ENCODE assay signal across 33 mouse cellular contexts in genomic region chr14:61784609-61785008, GRCm38 (mm10).
A peak's percentile ranks its signal among the peaks of the same experiment; 100 is the strongest.
DNase-seq lines count a peak whose midpoint lies in the region; ATAC-seq and TF ChIP-seq lines count a peak whose summit lies in the region.
"Had no signal": no experiment of that assay in that cellular context is flagged by ENCODE, and none has a peak within 500 bp of the region (broad histone marks: within the 10 kb centered on the region; RNA-seq: fewer than 3 reads in every experiment).

No protein-coding gene starts in this region.

- TF ChIP-seq CTCF in intestine, postnatal 0 days (IDR thresholded peaks at IDR 0.05; ENCODE audit: low read depth): peak; percentile 32; the same call in 1 of the 2 replicates
- peak; percentile 16; the same call in 1 of the 2 replicates for TF ChIP-seq CTCF in lung, embryonic 14.5 days (IDR thresholded peaks at IDR 0.05; ENCODE audit: low read depth)

- H3K9me3 ChIP-seq in intestine, postnatal 0 days (ENCODE audit: control insufficient read depth): no peaks in the 10 kb centered on the region
- no peaks in the 10 kb centered on the region for H3K9me3 ChIP-seq in intestine, embryonic 16.5 days (ENCODE audit: control insufficient read depth, low read length)
- no peaks in the 10 kb centered on the region for H3K9me3 ChIP-seq in lung, embryonic 14.5 days (ENCODE audit: low read depth, low read length)
- H3K9me3 ChIP-seq: embryonic facial prominence, embryonic 13.5 days; forebrain, embryonic 10.5 days; G1E; heart, embryonic 13.5 days; hindbrain, embryonic 10.5 days; hindbrain, embryonic 15.5 days; limb, embryonic 10.5 days; limb, embryonic 15.5 days; lung, embryonic 15.5 days; midbrain, embryonic 13.5 days; neural tube, embryonic 15.5 days had no signal

- no peak overlapping the region for H3K27ac ChIP-seq in intestine, postnatal 0 days (ENCODE audit: low read depth, low read length)
- H3K27ac ChIP-seq in intestine, embryonic 16.5 days (ENCODE audit: low read length): no peak overlapping the region
- H3K27ac ChIP-seq in lung, embryonic 14.5 days (ENCODE audit: low read depth): no peak overlapping the region
- H3K27ac ChIP-seq: embryonic facial prominence, embryonic 13.5 days; forebrain, embryonic 10.5 days; heart, embryonic 13.5 days; hindbrain, embryonic 10.5 days; hindbrain, embryonic 15.5 days; limb, embryonic 10.5 days; limb, embryonic 15.5 days; liver, embryonic 14.5 days; lung, embryonic 15.5 days; macrophage; midbrain, embryonic 13.5 days; neural tube, embryonic 15.5 days had no signal

- H3K36me3 ChIP-seq in intestine, postnatal 0 days (ENCODE audit: control insufficient read depth, insufficient read depth): no peaks in the 10 kb centered on the region
- H3K36me3 ChIP-seq in intestine, embryonic 16.5 days (ENCODE audit: control insufficient read depth, insufficient read depth, low read length): no peaks in the 10 kb centered on the region
- no peaks in the 10 kb centered on the region for H3K36me3 ChIP-seq in lung, embryonic 14.5 days (ENCODE audit: insufficient read depth)
- H3K36me3 ChIP-seq: embryonic facial prominence, embryonic 13.5 days; forebrain, embryonic 10.5 days; G1E; heart, embryonic 13.5 days; hindbrain, embryonic 10.5 days; hindbrain, embryonic 15.5 days; limb, embryonic 10.5 days; limb, embryonic 15.5 days; lung, embryonic 15.5 days; midbrain, embryonic 13.5 days; neural tube, embryonic 15.5 days had no signal

- H3K4me1 ChIP-seq in intestine, postnatal 0 days (replicated peaks; ENCODE audit: control insufficient read depth, insufficient read depth, low read length): no peaks in the 10 kb centered on the region
- H3K4me1 ChIP-seq in intestine, embryonic 16.5 days (ENCODE audit: control insufficient read depth, insufficient read depth, low read length): no peaks in the 10 kb centered on the region
- no peaks in the 10 kb centered on the region for H3K4me1 ChIP-seq in lung, embryonic 14.5 days (ENCODE audit: insufficient read depth)
- H3K4me1 ChIP-seq: forebrain, embryonic 10.5 days; heart, embryonic 13.5 days; hindbrain, embryonic 10.5 days; hindbrain, embryonic 15.5 days; midbrain, embryonic 13.5 days; neural tube, embryonic 15.5 days had no signal

- DNase-seq in CD4-positive, CD25-positive, alpha-beta regulatory T cell, adult 2 months (ENCODE audit: low read depth, low spot score): peak; percentile 20
- no peak for DNase-seq in lung, embryonic 14.5 days
- DNase-seq in lung, postnatal 14 days: no peak
- DNase-seq in naive thymus-derived CD4-positive, alpha-beta T cell, adult 2 months (ENCODE audit: low read depth): peak; percentile 26
- no peak for DNase-seq in thymus, postnatal 10 days (ENCODE audit: low spot score in 2 of 2)
- DNase-seq: adrenal gland, postnatal 10 days; cerebellum, adult 11-12 months; cerebellum, adult 9-11 months; gastrocnemius, postnatal 25 days; heart, adult 18-20 months; heart, postnatal 10 days; kidney, adult 9 months; kidney, postnatal 36 days; retina, postnatal 1 day; right cerebral cortex, postnatal 14 days; thymus, postnatal 14 days had no signal

- ATAC-seq in CD4-positive, CD25-positive, alpha-beta regulatory T cell, adult 4 months: no peak
- ATAC-seq in intestine, postnatal 0 days: no peak
- no peak for ATAC-seq in intestine, embryonic 16.5 days
- no peak for ATAC-seq in lung, embryonic 14.5 days (ENCODE audit: insufficient read depth)
- ATAC-seq: midbrain, embryonic 13.5 days; Patski had no signal

- no peak overlapping the region for H3K4me3 ChIP-seq in intestine, postnatal 0 days (ENCODE audit: low read depth, low read length)
- no peak overlapping the region for H3K4me3 ChIP-seq in intestine, embryonic 16.5 days (ENCODE audit: low read length)
- no peak overlapping the region for H3K4me3 ChIP-seq in lung, embryonic 14.5 days (ENCODE audit: low read depth, low read length)
- H3K4me3 ChIP-seq: embryonic facial prominence, embryonic 13.5 days; forebrain, embryonic 10.5 days; heart, embryonic 13.5 days; hindbrain, embryonic 10.5 days; hindbrain, embryonic 15.5 days; limb, embryonic 10.5 days; limb, embryonic 15.5 days; lung, embryonic 15.5 days; midbrain, embryonic 13.5 days; neural tube, embryonic 15.5 days had no signal

- H3K9ac ChIP-seq in intestine, postnatal 0 days (ENCODE audit: low read depth, low read length): no peak overlapping the region
- no peak overlapping the region for H3K9ac ChIP-seq in intestine, embryonic 16.5 days (ENCODE audit: low read depth, low read length)
- H3K9ac ChIP-seq in lung, embryonic 14.5 days: no peak overlapping the region
- H3K9ac ChIP-seq: embryonic facial prominence, embryonic 13.5 days; heart, embryonic 13.5 days; hindbrain, embryonic 15.5 days; limb, embryonic 15.5 days; liver, embryonic 14.5 days; lung, embryonic 15.5 days; midbrain, embryonic 13.5 days; neural tube, embryonic 15.5 days had no signal

- no peak overlapping the region for H3K4me2 ChIP-seq in intestine, postnatal 0 days (replicated peaks; ENCODE audit: low read depth)
- no peak overlapping the region for H3K4me2 ChIP-seq in intestine, embryonic 16.5 days (ENCODE audit: low read depth, low read length)
- no peak overlapping the region for H3K4me2 ChIP-seq in lung, embryonic 14.5 days
- H3K4me2 ChIP-seq: embryonic facial prominence, embryonic 13.5 days; heart, embryonic 13.5 days; hindbrain, embryonic 15.5 days; limb, embryonic 15.5 days; lung, embryonic 15.5 days; midbrain, embryonic 13.5 days; neural tube, embryonic 15.5 days had no signal

- no peaks in the 10 kb centered on the region for H3K27me3 ChIP-seq in intestine, postnatal 0 days (replicated peaks; ENCODE audit: control insufficient read depth, insufficient read depth, low read length)
- H3K27me3 ChIP-seq in intestine, embryonic 16.5 days (replicated peaks; ENCODE audit: control insufficient read depth, insufficient read depth, low read length): no peaks in the 10 kb centered on the region
- H3K27me3 ChIP-seq in lung, embryonic 14.5 days (ENCODE audit: insufficient read depth, low read length): no peaks in the 10 kb centered on the region
- H3K27me3 ChIP-seq: embryonic facial prominence, embryonic 13.5 days; heart, embryonic 13.5 days; hindbrain, embryonic 15.5 days; limb, embryonic 15.5 days; lung, embryonic 15.5 days; midbrain, embryonic 13.5 days; neural tube, embryonic 15.5 days; Patski had no signal

- 93% methylated on average over 4 of the region's 4 CpGs for WGBS in intestine, postnatal 0 days
- WGBS in intestine, embryonic 16.5 days: 92% methylated on average over 4 of the region's 4 CpGs
- WGBS in lung, embryonic 14.5 days: 86% methylated on average over 4 of the region's 4 CpGs

Comparison
In these comparisons a context has a peak if more than half of its experiments do, and no peak if none do; other contexts are left out.
1. DNase-seq: peak in CD4-positive, CD25-positive, alpha-beta regulatory T cell, adult 2 months (single experiment) and naive thymus-derived CD4-positive, alpha-beta T cell, adult 2 months (single experiment); none in lung, embryonic 14.5 days (single experiment), lung, postnatal 14 days (single experiment) and thymus, postnatal 10 days (0 of 2).